Mouse (Mus musculus): ENCODE measurements at regions not wholly inside any gene's neighbourhood (a gene's known extent, or its start where the extent isn't known, plus 50 kb on each side); places are given as distances from the start of the nearest gene placed in this dataset.

- ChIA-PET CTCF (interaction anchor here in 1 of 4 experiments (0.7 kb wide), 1 partner anchor 19 kb away, joined by 7 read pairs; no protein-coding TSS in a partner anchor), POLR2A (no interaction called here)
Measured at GRCm38 (mm10) chr6:53163091-53163490, 94.7 kb upstream of the Jazf1 start.

- POLR2A ChIA-PET, result no interaction called here
- CTCF ChIA-PET, result no interaction called here
Measured at GRCm38 (mm10) chr6:53161627-53162026, 93.2 kb upstream of the Jazf1 start.

GRCm38 (mm10) chr6:53154621-53155020, 86.2 kb upstream of the Jazf1 start:
- CTCF ChIA-PET, result no interaction called here
- POLR2A ChIA-PET, result interaction anchor here in 1 of 4 experiments (0.6 kb wide), 1 partner anchor 83 kb away, joined by 3 read pairs; no protein-coding TSS in a partner anchor

- ChIA-PET CTCF (no interaction called here), POLR2A (no interaction called here)
Measured at GRCm38 (mm10) chr6:53147478-53147877, 79.0 kb upstream of the Jazf1 start.

GRCm38 (mm10) chr6:53143846-53144584, 75.6 kb upstream of the Jazf1 start:
- POLR2A ChIA-PET, result no interaction called here

GRCm38 (mm10) chr6:53134410-53134809, 66.0 kb upstream of the Jazf1 start:
- CTCF ChIA-PET, result no interaction called here

More at GRCm38 (mm10) chr6:53143846-53144584, 75.6 kb upstream of the Jazf1 start:
- CTCF ChIA-PET, result interaction anchor here in 3 of 4 experiments (0.6 to 1.0 kb wide), 4 partner anchors 19 to 1182 kb away, joined by 3 to 7 read pairs (median 3); no protein-coding TSS in a partner anchor

GRCm38 (mm10) chr6:53130717-53131330, 62.4 kb upstream of the Jazf1 start:
- ChIA-PET CTCF (interaction anchor here in 1 of 4 experiments (0.6 kb wide), 1 partner anchor 26 kb away, joined by 5 read pairs; no protein-coding TSS in a partner anchor), POLR2A (interaction anchor here in 1 of 4 experiments (0.6 kb wide), 1 partner anchor 34 kb away, joined by 3 read pairs; no protein-coding TSS in a partner anchor)

More at GRCm38 (mm10) chr6:53134410-53134809, 66.0 kb upstream of the Jazf1 start:
- POLR2A ChIA-PET, result no interaction called here

- ChIA-PET POLR2A (no interaction called here), CTCF (no interaction called here)
Measured at GRCm38 (mm10) chr6:53126776-53127175, 58.3 kb upstream of the Jazf1 start.

- POLR2A ChIA-PET, result interaction anchor here in 1 of 4 experiments (0.7 to 0.9 kb wide), 2 partner anchors 12 to 13 kb away, joined by 3 to 4 read pairs; no protein-coding TSS in a partner anchor
Measured at GRCm38 (mm10) chr6:53124800-53125450, 56.5 kb upstream of the Jazf1 start.

GRCm38 (mm10) chr6:53120385-53120784, 52.0 kb upstream of the Jazf1 start:
- POLR2A ChIA-PET, result no interaction called here
- CTCF ChIA-PET, result no interaction called here

More at GRCm38 (mm10) chr6:53124800-53125450, 56.5 kb upstream of the Jazf1 start:
- CTCF ChIA-PET, result interaction anchor here in 1 of 4 experiments (0.6 kb wide), 1 partner anchor 11 kb away, joined by 6 read pairs; no protein-coding TSS in a partner anchor
